Mouse (Mus musculus): ENCODE results near the gene Ttc6. TPM values are rescaled to one million over a fixed set of nuclear protein-coding genes. Genes with fewer than 3 reads are reported as not detected.

The Ttc6 gene
- polyA plus RNA-seq, 1 experiment from 2014 or later: 0.43 TPM

DNA sequence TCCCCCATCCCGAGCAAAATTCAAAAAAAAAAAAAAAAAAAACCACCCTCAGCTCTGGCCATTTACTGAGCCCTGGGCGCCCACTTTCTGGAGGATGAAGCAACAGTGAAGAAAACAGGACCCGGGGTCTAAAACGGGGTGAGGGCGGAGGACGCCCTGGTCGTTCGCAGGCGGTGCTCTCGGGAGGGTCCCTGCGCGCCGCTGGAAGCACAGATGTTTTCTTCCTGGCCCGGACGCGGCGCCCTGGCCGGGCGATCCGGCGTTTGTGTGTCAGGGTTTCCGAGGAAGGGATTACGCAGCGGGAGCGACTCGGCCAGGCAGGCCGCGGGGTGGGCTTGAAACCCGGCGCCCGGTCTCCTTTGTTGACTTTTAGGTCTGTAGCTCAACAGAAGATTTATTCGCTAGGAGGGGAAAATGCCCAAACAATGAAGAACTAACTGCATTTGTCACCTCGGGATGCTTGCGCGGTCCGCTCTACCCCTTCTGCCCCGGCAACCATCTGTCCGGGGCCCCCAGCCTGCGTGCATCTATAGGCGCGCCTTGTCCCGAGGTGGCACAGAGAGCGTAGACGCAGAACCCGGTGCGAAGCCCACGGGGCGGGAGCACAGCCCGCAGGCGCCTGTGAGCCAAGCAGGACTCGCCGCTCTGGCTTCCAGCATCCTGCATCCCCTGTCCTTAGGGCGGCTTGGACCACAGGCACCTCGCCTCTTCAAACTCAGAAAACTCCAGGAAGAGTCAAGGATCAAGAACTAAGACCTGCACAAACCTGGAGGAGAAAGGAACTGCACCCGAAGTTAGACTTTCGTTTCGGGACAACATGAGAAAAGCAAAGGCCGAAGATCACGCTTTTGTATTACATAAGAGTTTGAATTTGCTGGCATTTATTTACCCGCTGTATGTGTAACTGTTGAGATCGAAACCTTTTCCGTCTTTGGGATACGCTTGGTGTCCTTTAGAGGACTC, 25.0 kb upstream of the Ttc6 start:
- peak overlapping the region; percentile 54 for H3K4me3 ChIP-seq
- no peaks in the 10 kb centered on the region for H3K9me3 ChIP-seq
- peak; percentile 73 for DNase-seq (ENCODE audit: extremely low spot score, low spot score)
- peaks cover 74% of the 10 kb centered on the region for H3K4me1 ChIP-seq
- peak overlapping the region; percentile 79 for H3K27ac ChIP-seq
- under 1% methylated on average over 63 of the region's 63 CpGs for WGBS
- no peaks in the 10 kb centered on the region for H3K36me3 ChIP-seq (replicated peaks)
- peaks cover 100% of the 10 kb centered on the region for H3K27me3 ChIP-seq (ENCODE audit: poor library complexity, severe bottlenecking)

GRCm38 (mm10) chr12:57539551-57539985, 24.3 kb upstream of the Ttc6 start:
- Histone ChIP-seq H3K4me1 (peaks cover 70% of the 10 kb centered on the region), H3K27ac (no peak overlapping the region; the same call in 1 of the 2 replicates), H3K27me3 (ENCODE audit: poor library complexity, severe bottlenecking) (peaks cover 100% of the 10 kb centered on the region), H3K9me3 (no peaks in the 10 kb centered on the region), H3K36me3 (replicated peaks) (no peaks in the 10 kb centered on the region), H3K4me3 (peak overlapping the region; percentile 54; the same call in 1 of the 2 replicates)
- under 1% methylated on average over 10 of the region's 10 CpGs for WGBS
- DNase-seq (ENCODE audit: extremely low spot score, low spot score): peak; percentile 63

DNA sequence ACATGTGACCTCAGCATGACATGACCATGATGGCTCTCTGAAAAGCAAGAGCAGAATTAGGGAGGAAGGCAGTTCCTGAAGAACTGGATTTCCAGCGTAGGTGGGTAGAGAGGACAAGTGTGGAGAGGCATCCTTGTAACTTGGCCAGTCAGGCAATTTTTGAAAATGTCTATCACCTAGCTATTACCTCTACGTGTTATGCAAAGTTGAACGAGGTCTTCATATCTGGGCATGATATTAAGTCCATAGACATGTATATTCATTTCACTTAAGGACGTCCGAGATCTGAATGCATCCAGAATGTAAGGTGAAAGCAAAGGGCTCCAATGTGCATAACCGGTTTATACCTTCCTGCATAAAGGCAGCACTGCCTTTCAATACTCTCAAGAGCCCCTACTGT, 22.8 kb upstream of the Ttc6 start:
- Histone ChIP-seq H3K9me3 (no peaks in the 10 kb centered on the region), H3K4me3 (no peak overlapping the region), H3K36me3 (replicated peaks) (no peaks in the 10 kb centered on the region), H3K27me3 (ENCODE audit: poor library complexity, severe bottlenecking) (peaks cover 100% of the 10 kb centered on the region), H3K27ac (no peak overlapping the region), H3K4me1 (peaks cover 64% of the 10 kb centered on the region)
- 14% methylated on average over 6 of the region's 6 CpGs for WGBS
- DNase-seq (ENCODE audit: extremely low spot score, low spot score): no peak

DNA sequence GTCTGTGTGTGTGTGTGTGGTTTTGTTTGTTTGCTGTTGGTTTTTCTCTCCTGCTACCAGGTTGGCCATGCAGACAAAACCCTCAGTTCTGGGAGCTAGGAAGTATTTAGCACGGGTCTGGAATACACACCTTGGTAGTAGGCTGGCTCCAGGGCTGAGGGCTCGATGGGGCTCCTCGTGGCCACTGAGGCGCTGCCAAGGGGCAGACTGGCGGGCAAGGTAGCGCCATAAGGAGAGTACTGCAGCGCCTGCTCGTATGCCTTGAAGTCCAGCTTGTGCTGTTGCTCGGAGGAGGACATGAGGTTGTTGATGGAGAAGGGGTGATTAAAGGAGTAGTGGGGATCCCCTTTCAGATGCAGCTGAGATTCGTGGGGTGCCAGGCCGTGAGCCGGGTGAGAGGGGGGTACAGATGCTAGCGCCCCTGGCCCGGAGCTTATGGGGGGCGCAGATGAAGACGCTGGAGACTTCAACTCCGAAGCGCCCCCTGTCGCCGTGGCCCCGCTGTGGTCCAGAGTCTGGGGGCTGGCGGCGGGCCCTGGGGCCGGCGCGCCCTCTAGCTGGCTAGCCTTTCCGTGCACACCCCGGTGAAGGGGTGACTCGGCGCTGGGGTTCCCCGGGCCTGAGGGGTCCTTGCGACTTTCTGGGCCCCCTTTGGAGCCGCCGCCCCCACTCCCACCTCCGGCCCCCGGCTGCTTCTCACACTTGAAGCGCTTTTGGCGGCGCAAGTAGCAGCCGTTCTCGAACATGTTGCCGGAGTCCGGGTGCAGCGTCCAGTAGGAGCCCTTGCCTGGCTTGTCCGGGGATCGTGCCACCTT, 21.8 kb upstream of the Ttc6 start:
- Histone ChIP-seq H3K36me3 (replicated peaks) (no peaks in the 10 kb centered on the region), H3K27me3 (ENCODE audit: poor library complexity, severe bottlenecking) (peaks cover 100% of the 10 kb centered on the region), H3K4me1 (peaks cover 64% of the 10 kb centered on the region), H3K9me3 (no peaks in the 10 kb centered on the region), H3K27ac (no peak overlapping the region), H3K4me3 (peak overlapping the region; percentile 41)
- 1% methylated on average over 46 of the region's 46 CpGs for WGBS
- DNase-seq (ENCODE audit: extremely low spot score, low spot score): peak; percentile 65

DNA sequence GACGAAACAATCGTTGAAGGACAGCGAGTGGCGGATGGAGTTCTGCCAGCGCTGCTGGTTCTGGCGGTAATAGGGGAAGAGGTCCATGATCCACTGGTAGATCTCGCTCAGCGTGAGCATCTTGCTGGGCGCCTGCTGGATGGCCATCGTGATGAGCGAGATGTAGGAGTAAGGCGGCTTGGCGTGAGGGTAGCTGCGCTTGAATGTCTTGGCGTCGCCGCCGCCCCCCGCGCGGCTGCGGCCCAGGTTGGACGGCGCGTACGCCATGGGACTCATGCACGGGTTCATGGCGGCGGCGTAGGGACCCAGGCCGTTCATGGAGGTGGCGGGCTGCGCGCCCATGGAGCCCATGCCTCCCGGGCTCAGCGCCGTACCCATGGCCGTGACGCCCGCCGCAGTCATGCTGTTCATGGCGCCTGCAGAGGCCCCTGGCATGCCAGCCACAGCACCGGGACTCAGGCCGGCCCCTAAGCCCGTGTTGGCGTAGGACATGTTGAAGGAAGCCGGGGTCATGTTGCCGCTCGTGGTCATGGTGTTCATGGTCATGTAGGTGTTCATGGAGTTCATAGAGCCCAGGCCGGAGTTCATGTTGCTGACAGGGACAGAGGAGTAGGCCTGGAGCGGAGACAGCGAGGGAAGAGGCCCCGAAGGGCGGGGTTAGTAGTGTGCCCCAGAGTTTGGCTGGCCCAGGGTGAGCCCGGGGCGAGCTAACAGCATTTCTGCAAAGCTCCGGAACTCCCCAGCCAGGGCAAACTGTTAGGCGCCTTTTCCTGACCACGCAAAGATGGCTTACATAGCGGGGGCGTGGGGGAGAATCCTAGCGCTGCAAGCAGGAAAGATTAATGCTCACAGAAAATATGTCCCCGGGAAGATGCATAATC, 20.9 kb upstream of the Ttc6 start:
- Histone ChIP-seq H3K27ac (0 out of 2 replicates have a peak overlapping the region, but pooled peaks have one; percentile 13), H3K9me3 (no peaks in the 10 kb centered on the region), H3K36me3 (replicated peaks) (no peaks in the 10 kb centered on the region), H3K4me3 (peak overlapping the region; percentile 41), H3K27me3 (ENCODE audit: poor library complexity, severe bottlenecking) (peaks cover 100% of the 10 kb centered on the region), H3K4me1 (peaks cover 60% of the 10 kb centered on the region)
- peak; percentile 56 for DNase-seq (ENCODE audit: extremely low spot score, low spot score)
- under 1% methylated on average over 63 of the region's 63 CpGs for WGBS

- Histone ChIP-seq H3K27ac (no peak overlapping the region), H3K9me3 (no peaks in the 10 kb centered on the region), H3K27me3 (ENCODE audit: poor library complexity, severe bottlenecking) (peaks cover 100% of the 10 kb centered on the region), H3K4me3 (peak overlapping the region; percentile 41; the same call in 1 of the 2 replicates), H3K36me3 (replicated peaks) (no peaks in the 10 kb centered on the region), H3K4me1 (peaks cover 60% of the 10 kb centered on the region)
- 1% methylated on average over 10 of the region's 10 CpGs for WGBS
- peak; percentile 43 for DNase-seq (ENCODE audit: extremely low spot score, low spot score)
Measured at GRCm38 (mm10) chr12:57543627-57543991, 20.3 kb upstream of the Ttc6 start.

DNA sequence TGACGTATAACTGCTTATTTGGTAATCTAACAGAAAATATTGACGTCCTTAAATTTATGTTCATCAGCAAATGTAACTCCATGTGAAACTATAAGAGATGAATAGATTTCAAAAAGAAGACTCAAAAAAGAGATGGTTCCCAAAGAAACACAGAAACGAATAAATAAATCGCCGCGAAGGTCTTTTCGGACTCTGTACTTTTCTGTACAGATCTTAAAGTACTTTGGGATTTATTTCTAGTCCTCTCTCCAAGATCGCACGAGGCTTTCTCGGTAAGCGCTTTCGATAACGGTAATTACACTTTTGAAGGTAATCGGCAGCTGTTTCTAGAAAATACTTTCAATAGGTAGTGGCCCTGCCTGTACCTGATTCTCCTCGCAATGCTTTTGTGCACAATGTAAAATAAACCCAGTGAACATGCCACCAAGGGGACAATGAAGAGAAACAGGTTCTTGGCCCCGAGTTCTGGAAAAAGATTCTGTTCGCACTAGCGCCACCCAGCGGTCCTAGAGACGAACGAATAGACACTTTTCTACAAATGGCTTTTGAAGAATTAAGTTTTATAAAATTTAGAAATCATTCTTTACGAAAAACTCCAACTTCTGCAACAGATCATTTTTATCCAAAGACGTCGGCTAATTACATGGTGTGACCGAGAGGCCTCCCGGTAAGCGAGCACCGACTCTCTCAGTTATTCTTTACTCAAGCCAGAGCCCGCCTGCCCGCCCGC, 19.1 kb upstream of the Ttc6 start:
- peaks cover 60% of the 10 kb centered on the region for H3K4me1 ChIP-seq
- H3K27me3 ChIP-seq (ENCODE audit: poor library complexity, severe bottlenecking): peaks cover 100% of the 10 kb centered on the region
- peak overlapping the region; percentile 78 for H3K27ac ChIP-seq
- peak overlapping the region; percentile 62 for H3K4me3 ChIP-seq
- peak; percentile 78 for DNase-seq (ENCODE audit: extremely low spot score, low spot score)
- H3K36me3 ChIP-seq (replicated peaks): no peaks in the 10 kb centered on the region
- 1% methylated on average over 31 of the region's 31 CpGs for WGBS
- H3K9me3 ChIP-seq: no peaks in the 10 kb centered on the region

- under 1% methylated on average over 93 of the region's 106 CpGs for WGBS
- Histone ChIP-seq H3K9me3 (no peaks in the 10 kb centered on the region), H3K36me3 (replicated peaks) (no peaks in the 10 kb centered on the region), H3K27me3 (ENCODE audit: poor library complexity, severe bottlenecking) (peaks cover 100% of the 10 kb centered on the region), H3K4me1 (peaks cover 65% of the 10 kb centered on the region), H3K27ac (peak overlapping the region; percentile 78), H3K4me3 (peak overlapping the region; percentile 62)
- peak; percentile 66 for DNase-seq (ENCODE audit: extremely low spot score, low spot score)
Measured at GRCm38 (mm10) chr12:57545371-57546241, 18.3 kb upstream of the Ttc6 start.

- H3K27me3 ChIP-seq (ENCODE audit: poor library complexity, severe bottlenecking): peaks cover 100% of the 10 kb centered on the region
- no peaks in the 10 kb centered on the region for H3K9me3 ChIP-seq
- H3K4me1 ChIP-seq: peaks cover 69% of the 10 kb centered on the region
- peak within 1 kb of the TSS; percentile 78 for H3K27ac ChIP-seq
- peak within 1 kb of the TSS; percentile 62 for H3K4me3 ChIP-seq
- no peaks in the 10 kb centered on the region for H3K36me3 ChIP-seq (replicated peaks)
- peak; percentile 48 for DNase-seq (ENCODE audit: extremely low spot score, low spot score)
- WGBS: under 1% methylated on average over 32 of the region's 32 CpGs
Measured at GRCm38 (mm10) chr12:57546415-57547201, 17.3 kb upstream of the Ttc6 start, which contains the start of gene Foxa1. TSS of gene Foxa1 (minus strand) at chr12:57546916.

GRCm38 (mm10) chr12:57547890-57548289, 16.0 kb upstream of the Ttc6 start:
- Histone ChIP-seq H3K36me3 (replicated peaks) (no peaks in the 10 kb centered on the region), H3K27me3 (ENCODE audit: poor library complexity, severe bottlenecking) (peaks cover 100% of the 10 kb centered on the region), H3K4me1 (peaks cover 57% of the 10 kb centered on the region), H3K4me3 (no peak overlapping the region), H3K27ac (no peak overlapping the region), H3K9me3 (no peaks in the 10 kb centered on the region)
- 1% methylated on average over 9 of the region's 9 CpGs for WGBS
- no peak for DNase-seq (ENCODE audit: extremely low spot score, low spot score)

Data from forebrain, embryonic 10.5 days (tissue).